Mouse (Mus musculus) heart, adult 2 months (tissue): ENCODE results near the gene Rdh12.

ENCODE experiments used
- CTCF ChIP-seq: fragments of 200-600 bp; IDR thresholded peaks from 2 replicates; pipeline ENCODE4 v1.8.1; 2022; ENCODE audit warnings: antibody characterized with exemption, mild to moderate bottlenecking, moderate library complexity
- POLR2A ChIP-seq: fragments of 200-500 bp; IDR thresholded peaks from 2 replicates; pipeline ENCODE4 v1.6.1; 2011; ENCODE audit warnings: mild to moderate bottlenecking, low read depth, low read length, control low read depth; ENCODE audit not compliant: insufficient read depth

GRCm38 (mm10) chr12:79175998-79176397, 32.7 kb upstream of the Rdh12 start:
- no peak for TF ChIP-seq CTCF
- no peak for TF ChIP-seq POLR2A
